Mouse (Mus musculus) left cerebral cortex, adult 9 months (tissue): ENCODE data around the gene Nmnat2.

Experiments used
- DNase-seq, 2 experiments: peaks; one replicate each; pipeline ENCODE4 v3.0.0; 2022; ENCODE audit warnings: low spot score in 2 of 2

Nmnat2 gene

DNA sequence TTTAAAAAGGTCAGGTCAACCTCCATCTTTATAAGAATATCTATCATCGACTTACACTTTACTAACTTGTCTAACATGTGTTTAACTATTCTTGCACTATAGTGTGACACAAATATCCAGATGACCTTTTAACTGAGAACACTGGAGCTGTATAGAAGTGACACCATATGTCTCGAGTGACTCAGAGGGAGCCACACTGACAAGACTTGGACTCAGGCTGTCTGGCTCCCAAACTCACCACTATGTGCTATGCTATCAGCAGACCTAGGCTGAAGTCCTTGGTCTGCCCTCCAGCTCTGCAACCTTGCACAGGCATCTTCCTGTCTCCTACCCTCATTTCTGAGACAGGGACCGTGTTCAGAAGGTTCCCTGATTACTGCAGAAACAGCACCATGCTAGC lies 209.0 kb downstream of the Nmnat2 start:
- DNase-seq: no peak

DNA sequence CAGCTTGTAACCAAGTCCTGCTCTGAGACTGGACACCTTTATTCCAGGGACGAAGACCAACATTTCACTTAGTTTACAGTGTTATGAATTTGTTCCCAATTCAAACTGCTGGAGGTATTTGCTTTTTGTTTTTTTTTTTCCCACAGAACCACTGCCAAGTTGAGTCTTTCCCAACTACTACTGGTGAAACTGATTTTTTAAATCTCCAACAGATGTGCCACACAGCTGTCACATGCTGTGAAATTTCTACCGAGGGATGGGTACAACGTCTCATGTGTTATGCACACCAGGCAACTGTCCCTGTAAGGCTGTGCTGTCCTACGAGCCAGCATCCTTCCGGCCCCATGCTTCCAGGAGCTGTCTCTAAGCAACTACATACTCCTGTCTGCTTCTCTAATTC lies 213.5 kb downstream of the Nmnat2 start:
- DNase-seq: no peak
